Mouse (Mus musculus): ENCODE measurements around the gene Fam49a.
"Not testable (repeated sequence)": the region's sequence is repeated elsewhere in the genome, so short reads cannot be mapped to it uniquely, and the experiment has no call there.

Fam49a gene

DNA sequence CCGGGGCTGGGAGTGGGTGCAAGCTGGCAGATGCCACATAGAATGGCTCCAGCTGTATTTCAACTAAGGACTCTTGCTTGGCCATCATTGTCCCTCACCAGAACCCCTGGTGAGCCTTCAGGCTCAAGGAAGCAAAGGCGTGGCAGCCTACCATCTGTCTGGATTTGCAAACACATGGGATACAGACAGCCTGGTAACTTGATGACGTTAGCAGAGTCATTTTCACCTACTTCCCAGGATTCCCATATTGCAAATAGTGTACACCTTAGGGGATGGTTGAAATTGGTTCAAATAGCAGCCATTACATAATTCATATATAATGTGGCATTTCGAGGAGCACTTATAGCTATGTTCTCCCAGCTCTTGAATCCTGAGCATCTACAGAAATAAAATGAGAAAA, 52.0 kb downstream of the Fam49a start:
- DNase-seq (ENCODE audit: low read depth, low spot score) = no peak

DNA sequence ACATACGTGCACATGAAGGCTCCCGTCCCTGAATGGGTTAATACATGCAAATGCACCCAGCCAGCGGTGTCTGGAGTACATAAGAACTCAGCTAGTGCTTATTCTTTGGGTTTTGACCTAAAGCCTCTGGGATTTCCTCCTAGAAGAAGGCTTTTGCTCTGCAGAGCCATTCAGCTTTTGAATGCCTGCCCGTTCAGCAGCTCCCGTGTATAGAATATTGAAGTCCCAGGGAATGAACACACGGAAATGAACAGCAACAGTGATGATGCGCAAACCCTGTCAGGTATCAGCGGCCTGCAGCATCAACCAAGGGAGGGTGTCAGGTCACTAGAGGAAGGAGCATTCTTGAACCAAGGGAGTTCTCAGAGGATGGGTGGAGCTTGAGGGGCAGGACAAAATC, 52.4 kb downstream of the Fam49a start:
- peak; percentile 13 for DNase-seq (ENCODE audit: low read depth, low spot score)

DNA sequence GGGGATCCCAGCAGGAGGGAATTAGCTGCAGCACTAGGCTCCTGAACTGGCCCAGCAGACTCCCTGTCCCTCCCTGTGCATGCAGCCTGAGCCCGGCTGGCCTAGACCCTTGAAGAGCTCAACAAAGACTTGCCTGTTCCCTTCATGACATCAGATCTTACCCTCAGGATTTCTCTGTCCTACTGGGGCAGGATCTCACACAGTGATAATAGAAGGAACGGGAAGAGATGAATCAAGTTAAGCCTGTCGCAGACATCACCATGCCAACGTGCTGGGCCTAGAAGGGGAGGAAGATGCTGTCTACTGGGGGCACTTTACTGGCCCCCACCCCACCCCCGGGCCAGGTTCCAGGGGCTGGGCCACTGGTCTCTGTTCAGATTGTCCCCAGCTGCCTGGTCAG, 53.1 kb downstream of the Fam49a start:
- no peak for DNase-seq (ENCODE audit: low read depth, low spot score)

DNA sequence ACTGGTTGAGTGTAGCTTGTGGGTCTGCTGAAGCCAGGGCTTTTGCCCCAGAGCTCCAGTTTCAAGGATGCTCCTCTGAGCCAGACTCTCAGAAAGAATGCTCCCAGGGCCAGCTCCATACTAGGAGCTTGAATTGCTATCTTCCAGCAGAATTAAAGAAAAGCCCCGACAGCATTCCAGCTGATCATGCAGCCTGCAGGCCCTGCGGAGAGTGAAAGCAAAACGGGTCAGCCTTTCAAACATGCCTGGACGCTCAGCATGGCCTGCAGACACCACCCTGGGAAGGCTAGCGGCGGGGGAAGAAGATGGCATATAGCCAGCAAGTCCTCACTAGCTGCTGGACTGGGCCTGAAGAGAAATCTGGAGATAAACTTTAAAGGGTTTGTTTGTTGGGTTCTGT, 55.0 kb downstream of the Fam49a start:
- no peak for DNase-seq (ENCODE audit: low read depth, low spot score)

DNA sequence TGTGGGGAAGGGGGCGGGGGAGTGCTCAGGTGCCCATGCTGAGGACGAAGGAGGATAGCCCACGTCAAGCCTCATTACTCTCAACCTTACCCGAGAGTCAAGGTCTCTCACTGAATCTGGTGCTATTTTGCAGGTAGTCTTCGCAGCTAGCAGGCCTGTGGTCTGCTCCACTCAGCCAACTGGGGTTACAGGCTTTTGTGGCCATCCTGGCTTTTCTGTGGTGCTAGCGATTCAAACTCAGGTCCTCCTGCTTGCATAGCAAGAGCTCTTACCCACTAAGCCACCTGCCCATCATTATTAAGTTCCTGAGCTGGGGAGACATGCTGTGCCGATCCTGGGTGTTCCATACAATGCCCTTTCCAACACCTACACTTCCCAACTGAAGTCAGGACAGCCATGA, 55.7 kb downstream of the Fam49a start:
- no peak for DNase-seq (ENCODE audit: low read depth, low spot score)

DNA sequence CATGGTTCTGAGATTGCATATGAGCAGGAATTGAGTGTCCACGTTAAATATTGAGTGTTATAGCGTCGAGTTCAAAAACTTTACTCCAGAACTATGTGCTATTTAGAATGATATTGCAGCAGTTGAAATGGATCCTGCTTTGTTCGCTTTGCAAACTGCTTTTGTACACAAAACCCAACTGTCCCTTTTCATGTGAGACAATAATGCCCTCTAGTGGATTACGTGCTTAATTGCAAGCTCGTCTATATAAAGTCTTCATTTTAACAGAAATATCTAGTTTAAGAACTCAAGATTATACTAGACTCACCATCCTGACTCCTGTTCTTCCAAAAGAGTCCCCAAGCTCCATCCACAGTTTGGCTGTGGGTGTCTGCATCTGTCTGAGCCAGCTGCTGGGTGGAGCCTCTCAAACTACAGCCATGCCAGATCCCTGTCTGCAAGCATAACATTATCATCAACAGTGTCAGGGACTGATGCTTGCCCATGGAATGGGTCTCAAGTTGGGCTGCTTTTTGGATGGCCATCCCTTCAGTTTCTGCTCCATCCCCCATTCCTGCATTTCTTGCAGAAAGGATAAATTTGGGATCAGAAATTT, 56.3 kb downstream of the Fam49a start:
- DNase-seq (ENCODE audit: low read depth, low spot score) = no peak

DNA sequence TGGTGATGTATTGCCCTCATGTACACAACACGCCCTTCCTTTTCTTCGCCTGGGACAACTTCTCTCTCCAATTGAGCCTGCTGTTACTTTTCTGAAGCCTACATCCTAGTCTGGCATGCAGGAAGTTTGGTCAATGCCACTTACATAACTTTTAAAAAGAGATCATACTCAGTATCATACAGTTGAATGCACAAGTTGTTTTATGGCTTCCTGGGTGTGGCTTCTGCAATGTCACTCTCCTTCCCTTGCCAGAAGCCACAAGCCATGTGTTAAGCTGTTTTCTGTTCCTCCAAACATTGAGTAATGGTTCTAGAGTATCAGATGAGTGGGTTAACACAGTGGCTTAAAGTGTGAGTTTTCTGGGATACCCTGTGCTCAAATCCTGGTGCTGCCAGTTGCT, 58.8 kb downstream of the Fam49a start:
- no peak for DNase-seq (ENCODE audit: low read depth, low spot score)

DNA sequence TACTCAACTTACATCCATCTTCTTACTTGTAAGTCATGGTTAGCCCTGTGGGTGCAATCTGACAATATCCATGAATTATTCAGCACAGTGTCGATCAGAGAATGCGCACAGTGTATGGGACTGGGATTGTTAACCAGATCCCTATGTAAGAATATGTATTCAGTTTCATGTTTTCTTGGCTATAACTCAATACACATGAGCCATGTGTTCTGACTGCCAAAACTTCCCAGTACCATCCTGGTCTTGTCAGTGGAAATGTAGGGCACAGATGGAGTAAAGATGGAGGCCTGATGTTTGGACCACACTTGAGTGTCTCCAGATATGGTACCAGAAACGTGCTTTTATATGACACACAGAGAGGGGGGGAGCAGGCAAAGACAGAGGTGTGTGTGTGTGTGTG, 59.2 kb downstream of the Fam49a start:
- no peak for DNase-seq (ENCODE audit: low read depth, low spot score)

DNA sequence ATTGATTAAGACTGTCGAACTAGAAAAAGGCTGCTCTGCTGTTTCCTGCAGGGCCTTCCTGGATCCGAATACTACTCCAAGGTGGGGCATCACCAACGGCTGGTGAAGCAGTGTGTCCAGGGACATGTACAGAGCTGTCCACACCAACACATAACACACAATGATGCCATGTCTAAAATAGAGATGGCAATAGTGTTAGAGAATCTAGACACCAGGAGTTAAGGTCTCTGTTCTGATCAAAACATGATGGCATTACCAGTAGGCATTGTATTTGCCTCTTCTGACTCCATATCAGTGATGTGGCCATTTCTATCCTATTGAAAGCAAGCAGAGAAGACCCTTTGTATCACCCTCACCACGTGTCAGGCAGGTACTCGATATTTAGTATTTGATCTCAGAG, 61.1 kb downstream of the Fam49a start:
- no peak for DNase-seq (ENCODE audit: low read depth, low spot score)

DNA sequence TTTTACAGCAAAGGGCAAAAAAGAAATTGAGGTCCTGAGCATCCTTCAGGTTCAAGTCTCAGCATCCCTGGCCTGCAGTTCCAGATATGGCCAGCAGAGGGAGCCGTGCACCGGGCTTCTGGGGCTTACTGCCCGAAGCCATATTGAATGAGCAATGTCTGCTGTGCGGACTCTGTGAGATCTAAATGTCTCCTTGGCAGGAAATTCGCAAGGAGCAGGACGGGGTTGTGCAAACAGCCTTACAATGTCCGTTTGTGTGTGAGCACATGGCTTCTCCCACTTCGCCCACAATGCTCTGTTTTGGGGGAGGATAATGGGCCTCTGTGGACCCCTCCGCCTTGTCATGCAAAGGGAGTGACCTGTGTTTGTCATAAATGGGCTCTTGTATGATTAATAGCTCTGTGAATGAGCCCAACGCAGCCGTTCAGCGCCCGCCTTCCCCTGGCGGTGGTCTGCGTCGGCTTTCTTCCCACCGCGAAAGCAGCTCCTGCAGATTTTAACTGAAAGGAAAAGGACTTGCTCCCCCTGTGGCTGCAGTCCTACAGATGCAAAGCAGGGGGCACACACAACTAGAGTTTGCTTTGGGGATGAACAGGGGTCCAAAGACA, 61.8 kb downstream of the Fam49a start:
- peak; percentile 31 for DNase-seq (ENCODE audit: low read depth, low spot score)

DNA sequence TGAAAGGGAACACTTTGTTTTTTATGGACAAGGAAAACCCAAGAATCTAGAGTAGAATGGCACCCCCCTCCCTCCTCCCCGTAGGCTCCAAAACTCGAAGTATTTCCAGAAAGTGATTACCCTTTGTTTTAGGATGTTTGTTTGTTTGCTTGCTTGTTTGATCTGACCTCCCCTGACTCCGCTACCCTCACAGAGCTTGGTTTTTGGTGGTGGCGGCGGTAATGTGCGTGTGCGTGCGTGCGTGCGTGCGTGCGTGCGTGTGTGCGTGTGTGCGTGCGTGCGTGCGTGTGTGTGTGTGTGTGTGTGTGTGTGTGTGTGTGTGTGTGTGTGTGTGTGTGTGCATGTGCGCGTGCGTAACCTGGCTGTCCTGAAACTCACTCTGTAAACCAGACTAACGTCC, 62.3 kb downstream of the Fam49a start:
- not testable (repeated sequence) for DNase-seq (ENCODE audit: low read depth, low spot score)

DNA sequence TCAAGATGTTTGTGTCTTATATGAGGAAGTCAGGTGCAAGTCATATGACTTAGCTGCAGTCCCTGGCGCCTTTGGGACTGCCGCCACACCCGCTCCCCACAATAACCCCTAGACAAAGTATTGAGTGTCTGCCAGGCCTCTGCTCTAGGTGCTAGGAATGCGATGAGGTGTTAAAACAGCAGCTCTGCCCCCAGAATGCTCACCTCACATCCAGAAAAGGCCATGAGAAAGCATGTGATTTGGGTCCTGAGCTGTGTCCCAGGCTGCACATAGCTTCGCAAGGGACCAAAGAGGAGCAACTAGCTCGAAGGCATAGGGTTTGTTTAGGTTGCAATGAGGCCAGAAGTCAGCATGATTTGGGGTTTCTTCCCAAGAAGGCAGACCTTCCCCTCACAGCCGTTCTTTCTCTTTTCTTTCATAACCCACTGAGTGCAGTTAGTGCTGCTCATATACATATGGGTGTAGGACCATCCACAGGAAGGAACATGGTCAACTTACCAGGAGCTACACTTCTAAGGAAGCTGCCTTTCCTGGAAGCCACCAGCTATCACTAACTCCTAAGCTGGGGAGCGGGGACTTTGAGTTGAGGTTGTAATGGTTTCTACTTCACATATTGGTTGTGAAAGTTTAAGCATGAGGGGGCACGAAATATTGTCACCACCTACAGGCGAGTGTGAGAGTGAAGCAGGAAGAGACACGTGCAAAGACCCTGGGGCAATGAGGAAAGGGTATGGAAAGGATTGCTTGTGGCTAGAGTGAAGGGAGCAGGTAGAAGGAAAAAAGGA, 71.8 kb downstream of the Fam49a start:
- DNase-seq (ENCODE audit: low read depth, low spot score) = no peak

DNA sequence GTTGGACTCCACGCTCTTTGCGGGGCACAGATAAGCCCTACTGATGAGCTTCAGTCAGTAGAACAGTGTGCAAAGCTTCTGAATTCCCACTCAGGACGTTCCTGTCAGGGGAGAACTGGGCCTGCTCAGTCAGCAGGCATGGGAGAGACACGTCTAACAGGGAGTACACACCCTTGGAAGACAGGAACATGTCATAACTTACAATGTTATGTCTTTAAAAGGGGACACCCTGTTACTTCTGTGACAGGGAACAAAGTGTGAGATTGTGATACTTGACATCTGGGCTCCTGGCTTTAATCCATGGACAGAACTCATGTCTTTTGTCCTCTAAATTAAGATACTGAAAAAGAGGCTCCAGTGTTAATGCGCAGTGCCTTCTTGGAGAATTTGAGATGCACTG, 72.5 kb downstream of the Fam49a start:
- no peak for DNase-seq (ENCODE audit: low read depth, low spot score)

DNA sequence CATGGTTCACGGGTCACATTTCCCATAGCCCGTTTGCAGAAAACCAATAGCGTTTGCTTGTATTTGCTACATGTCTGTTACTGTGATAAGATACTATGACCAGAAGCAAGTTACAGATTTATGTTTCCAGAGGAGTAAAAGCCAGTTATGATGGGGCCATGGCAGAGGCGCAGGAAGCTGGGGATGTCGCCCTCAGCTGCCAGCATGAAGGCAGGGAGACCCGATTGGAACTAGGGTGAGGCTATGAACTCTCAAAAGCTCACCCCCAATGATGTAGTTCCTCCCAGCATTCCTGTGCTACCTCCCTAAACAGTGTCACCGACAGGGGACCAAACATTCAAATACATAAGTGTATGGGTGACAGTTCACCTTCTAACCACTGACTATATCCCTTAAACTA, 73.6 kb downstream of the Fam49a start:
- no peak for DNase-seq (ENCODE audit: low read depth, low spot score)

DNA sequence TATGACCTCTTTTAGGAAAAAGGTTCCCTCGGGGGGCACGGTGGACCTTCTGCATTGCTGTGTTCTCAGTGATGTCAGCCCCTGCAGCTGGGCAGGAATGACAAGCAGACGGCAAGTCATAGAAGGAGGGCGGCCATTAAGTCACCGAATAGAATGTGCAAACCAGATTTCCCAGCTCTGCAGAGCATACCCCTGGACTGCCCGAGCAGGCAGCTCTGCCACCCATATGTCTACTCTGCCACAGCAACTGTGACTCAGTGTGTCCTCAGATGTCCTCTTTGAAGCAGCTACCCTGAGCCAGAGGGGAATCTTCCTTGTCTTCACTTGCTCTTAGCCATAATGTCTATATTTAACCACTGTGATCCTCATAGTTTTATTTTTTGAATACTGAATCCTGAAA, 75.4 kb downstream of the Fam49a start:
- no peak for DNase-seq (ENCODE audit: low read depth, low spot score)

DNA sequence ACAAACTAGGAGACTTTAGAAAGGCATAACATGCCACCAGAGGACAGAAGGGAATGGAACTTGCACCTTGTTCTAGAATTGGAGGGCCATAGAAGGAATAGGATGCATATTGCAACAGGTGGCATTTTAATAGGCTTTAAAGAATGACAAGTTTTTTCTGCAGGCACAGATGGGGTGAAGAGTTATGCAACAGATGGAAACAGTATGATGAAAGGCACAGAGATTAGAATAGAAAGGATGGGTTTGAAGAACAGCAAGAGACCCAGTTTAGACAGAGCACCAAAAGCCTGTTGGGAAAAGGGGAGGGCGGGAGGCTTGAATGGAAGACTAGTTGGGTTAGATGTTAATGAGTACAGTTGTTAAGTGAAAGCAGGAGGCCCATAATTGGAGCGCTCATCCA, 81.4 kb downstream of the Fam49a start:
- no peak for DNase-seq (ENCODE audit: low read depth, low spot score)

DNA sequence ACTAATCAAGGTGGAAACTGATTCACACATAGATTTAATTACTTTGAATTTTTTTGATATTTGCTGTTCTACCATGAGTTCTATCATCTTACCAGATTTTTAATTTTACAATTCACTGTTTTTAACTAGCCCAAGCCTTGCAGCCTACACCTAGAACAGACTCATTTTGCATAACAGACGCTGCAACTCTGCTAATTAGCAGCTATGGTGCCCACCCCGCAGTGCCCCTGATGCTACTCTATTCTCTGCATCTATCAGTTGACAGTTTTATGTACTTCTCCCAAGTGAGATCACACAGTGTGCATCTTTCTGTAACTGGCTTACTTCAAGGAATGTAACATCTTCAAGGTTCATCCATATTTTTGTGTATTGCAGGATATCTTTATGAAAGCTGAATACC, 86.7 kb downstream of the Fam49a start:
- no peak for DNase-seq (ENCODE audit: low read depth, low spot score)

DNA sequence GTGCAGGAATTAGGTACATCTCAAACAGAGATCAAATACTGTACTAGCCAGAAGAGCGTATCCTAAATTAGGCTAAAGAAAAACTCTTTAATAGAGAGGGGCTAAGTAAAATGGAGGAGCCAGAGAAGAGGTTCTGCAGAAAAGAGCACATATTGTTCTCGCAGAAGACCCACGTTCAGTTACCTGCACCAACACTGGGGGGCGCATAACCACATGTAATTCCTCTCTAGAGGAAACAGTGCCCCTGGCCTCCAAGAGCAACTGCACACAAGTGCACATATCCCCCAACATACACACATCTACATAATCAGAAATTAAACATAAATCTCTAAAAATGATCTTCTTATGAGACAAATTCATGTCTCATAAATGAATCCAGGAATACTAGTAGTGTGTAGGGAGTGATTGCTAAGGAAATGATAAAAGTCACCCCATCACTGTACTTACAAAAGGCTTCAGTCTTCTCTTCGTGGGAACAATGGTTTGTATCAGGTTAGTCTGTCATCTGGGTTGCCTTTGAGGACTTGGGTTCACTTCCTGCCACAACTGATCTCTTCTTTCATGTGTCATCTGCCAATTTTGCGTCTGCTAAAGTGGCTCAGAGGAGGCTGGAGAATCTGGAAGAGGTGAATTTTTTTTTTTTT, 87.8 kb downstream of the Fam49a start:
- DNase-seq (ENCODE audit: low read depth, low spot score) = no peak

DNA sequence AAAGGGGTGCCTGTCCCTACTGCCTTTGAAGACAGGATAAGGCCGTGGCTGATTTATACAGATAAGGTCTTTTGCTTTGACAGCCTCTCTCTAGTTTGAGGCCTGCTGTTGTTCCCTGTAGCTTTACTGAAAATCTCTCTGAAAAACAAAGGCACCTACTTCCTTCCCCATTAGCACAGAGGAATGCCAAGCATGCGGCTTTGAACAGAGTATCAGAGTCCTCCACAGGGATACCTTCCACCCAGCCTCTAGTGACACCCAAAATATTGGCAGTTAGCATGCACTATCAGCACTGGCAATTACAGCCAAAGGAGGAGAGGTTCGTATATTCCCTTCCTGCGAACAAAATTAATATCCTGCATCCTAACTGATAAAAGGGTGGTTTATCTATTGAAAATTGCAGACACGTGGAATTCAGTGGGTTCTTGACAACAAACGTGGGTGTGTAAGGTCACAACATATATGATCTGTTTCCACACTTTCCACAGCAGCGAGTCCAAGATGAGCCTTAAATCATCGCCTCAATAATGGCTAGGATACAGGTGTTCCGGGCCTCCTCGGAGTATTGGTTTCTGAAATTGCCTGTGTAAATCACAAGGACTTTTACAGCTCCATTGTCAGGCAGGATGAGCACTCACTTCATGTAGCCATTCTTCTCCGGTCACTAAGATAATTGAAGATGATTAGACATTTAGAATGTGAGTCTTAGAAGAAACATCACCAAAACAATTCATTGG, 90.0 kb downstream of the Fam49a start:
- no peak for DNase-seq (ENCODE audit: low read depth, low spot score)

DNA sequence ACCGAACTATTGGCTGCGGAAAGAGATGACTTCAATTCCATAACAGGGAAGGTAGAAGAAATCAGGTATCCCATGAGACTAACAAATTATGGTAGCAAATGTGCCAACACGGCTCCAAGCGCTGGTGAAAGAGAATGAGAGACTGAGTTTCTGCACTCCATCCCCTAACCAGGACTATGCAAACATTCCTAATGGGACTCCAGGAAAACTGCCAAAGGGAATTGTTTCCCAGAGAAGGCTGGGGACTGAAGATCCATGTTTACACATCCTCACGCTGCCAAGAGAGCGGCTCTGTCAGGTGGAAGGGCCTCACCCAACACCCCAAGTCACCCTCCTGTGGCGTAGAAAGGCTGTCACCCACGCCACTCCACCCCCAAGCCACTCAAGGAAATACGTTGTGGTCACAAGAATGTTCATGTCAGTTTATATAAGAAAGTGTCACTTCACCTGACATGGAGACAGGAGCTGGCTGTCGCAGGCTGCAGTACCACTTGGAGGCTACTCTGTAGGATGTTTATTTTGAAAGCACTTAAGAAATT, 92.2 kb downstream of the Fam49a start:
- no peak for DNase-seq (ENCODE audit: low read depth, low spot score)

DNA sequence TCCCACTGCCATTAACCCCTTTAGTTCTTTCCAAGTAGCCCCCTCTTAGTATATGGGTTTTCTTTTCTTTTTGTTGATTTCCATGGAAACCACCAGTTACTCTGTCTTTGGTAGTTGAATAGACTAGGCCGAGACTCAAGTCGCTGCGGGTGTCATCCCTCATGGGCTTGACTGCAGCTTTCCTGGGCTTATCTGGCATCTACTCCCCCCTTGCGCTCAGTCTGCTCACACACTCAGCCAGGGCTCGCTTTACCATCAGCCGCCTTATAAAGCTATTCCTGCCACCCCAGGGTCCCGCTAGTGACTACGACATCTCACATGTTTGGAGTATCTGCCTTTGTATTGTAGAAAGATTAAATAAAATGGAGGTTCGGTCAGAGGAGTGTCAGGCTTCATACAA, 94.1 kb downstream of the Fam49a start:
- no peak for DNase-seq (ENCODE audit: low read depth, low spot score)

DNA sequence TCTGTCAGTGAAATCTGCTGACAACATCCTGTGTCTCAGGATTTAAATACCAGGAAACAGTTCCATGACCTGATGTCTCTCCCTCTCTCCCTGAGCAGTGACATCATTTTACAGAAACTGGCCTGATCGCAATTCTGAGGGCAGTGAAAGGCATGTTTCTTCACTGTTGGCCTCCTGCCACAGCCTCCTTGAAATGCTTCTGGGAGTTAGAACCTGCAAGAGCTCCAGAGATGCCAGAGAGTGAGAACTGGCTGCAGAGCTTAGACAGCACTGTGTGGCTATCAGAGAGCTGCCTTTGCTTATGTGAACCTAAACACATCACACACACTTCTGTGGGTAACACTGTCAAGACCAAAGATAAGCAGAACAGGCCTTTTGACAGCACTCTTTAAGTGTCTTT, 94.5 kb downstream of the Fam49a start:
- DNase-seq (ENCODE audit: low read depth, low spot score) = no peak

All from WW6 (cell line).